Mouse (Mus musculus): Measurements from ENCODE around the gene Ppp1ca.
A peak's percentile ranks its signal among the peaks of the same experiment; 100 is the strongest.

Ppp1ca gene

DNA sequence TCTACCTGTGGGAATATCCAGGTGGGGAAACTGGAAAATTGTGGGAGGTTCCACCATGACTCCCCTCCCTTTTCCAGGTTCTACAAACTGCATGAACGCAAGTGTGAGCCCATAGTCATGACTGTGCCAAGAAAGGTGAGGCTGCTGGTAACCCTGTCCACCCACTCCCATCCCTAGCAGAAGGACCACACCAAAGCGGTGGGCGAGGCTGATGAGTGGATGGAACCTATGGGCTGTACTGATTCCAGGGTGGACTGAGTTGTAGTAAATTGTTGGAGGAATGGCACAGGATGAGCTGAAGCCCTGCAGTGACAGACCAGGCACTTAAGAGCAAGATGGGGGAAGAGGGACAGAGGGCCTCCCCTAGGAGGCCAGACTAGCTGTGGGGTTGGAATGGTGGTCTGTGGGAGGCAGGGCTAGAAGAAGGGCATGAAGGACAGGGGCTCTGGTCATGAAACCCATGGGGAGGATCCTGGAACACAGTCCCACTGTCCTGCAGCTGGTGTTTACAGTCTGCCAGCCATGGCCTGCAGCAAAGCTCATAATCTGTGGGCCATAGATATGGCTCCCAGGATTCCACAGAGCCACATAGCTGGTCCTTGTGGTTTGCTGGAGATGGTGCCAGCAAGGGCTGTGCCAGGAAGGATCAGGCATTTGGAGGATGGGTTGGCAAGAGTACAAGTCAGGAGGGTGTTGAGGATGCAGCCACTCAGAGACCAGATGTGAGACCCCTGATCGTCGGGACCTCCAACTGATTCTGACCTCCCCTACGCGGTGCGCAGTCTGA lies 39.2 kb upstream of the Ppp1ca start:
- no peak for TF ChIP-seq CTCF (conservative IDR thresholded peaks at IDR 0.05; ENCODE audit: low read length)
- TF ChIP-seq NANOG (IDR thresholded peaks at IDR 0.05; ENCODE audit: borderline replicate concordance, low read length) = no peak
- TF ChIP-seq POU5F1 (IDR thresholded peaks at IDR 0.05; ENCODE audit: borderline replicate concordance, low read length) = no peak
- Histone ChIP-seq H3K4me3 (replicated peaks; ENCODE audit: low read length) (0 out of 2 replicates have a peak overlapping the region, but pooled peaks have one; percentile 10), H3K27me3 (ENCODE audit: insufficient read depth, low read length) (no peaks in the 10 kb centered on the region), H3K9me3 (ENCODE audit: low read length) (no peaks in the 10 kb centered on the region), H3K36me3 (ENCODE audit: insufficient read depth, low read length) (peaks cover 69% of the 10 kb centered on the region), H3K4me1 (replicated peaks; ENCODE audit: low read depth, low read length) (peaks cover 94% of the 10 kb centered on the region)

DNA sequence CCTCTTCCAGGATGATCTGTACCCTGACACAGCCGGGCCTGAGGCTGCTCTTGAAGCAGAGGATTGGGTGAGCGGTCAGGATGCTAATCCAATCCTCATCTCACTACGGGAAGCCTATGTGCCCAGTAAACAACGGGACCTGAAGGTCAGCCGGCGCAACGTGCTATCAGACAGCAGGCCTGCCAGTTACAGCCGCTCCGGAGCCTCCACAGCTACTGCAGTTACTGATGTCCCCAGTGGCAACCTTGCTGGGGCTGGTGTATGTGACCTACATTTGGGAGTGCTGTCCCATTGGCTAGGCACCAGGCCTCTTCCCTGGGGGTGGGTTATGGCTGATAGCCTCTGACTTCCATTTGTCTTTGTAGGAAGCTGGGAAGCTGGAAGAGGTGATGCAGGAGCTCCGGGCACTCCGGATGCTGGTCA lies 38.6 kb upstream of the Ppp1ca start, which contains the start of gene Ptprcap:
Gene Ptprcap, plus strand, starts transcription at position 373 of the 423 bp plus-strand sequence.
- Histone ChIP-seq H3K9me3 (ENCODE audit: low read length) (no peaks in the 10 kb centered on the region), H3K4me1 (replicated peaks; ENCODE audit: low read depth, low read length) (peaks cover 88% of the 10 kb centered on the region), H3K27me3 (ENCODE audit: insufficient read depth, low read length) (no peaks in the 10 kb centered on the region), H3K4me3 (replicated peaks; ENCODE audit: low read length) (peak within 1 kb of the TSS; percentile 72), H3K36me3 (ENCODE audit: insufficient read depth, low read length) (peaks cover 75% of the 10 kb centered on the region)
- TF ChIP-seq CTCF (conservative IDR thresholded peaks at IDR 0.05; ENCODE audit: low read length) = no peak
- TF ChIP-seq NANOG (IDR thresholded peaks at IDR 0.05; ENCODE audit: borderline replicate concordance, low read length) = no peak
- TF ChIP-seq POU5F1 (IDR thresholded peaks at IDR 0.05; ENCODE audit: borderline replicate concordance, low read length) = no peak

DNA sequence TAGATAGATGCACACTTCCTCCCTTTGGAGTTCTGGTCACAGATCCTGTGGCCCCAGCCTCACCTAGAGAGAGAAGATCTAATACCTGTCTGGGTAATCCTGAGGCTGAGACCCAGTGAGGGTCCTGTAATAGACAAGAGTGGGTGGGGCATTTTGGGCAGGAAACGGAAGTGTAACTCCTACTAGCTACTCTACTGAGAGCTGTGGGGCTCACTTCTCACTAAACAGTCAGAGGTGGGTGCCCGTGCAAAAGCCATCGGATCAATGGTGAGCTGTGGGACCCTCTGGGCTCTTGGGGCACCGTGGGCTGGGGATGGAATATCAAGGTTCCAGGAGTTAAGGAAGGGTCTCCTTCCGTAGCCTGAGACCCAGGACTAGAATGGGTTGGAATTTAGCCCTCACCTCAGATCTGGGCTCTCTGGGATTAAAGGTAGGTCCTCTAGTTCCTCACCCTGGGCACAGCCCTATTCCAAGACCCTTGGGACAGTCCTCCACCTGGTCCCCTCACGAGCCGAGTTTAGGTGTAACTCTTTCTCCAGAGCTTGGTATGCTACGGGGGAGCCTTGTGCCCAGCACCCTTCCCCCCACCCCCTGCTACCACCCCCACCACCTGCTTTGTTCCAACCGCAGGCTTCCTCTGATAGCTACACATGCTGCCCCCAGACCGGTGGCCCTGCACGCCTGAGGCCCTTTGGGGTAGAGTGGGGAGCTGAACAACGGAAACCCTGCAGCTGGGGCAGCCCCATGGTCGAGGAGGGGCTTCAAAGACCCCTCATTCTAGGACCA lies 37.2 kb upstream of the Ppp1ca start:
- Histone ChIP-seq H3K9me3 (ENCODE audit: low read length) (no peaks in the 10 kb centered on the region), H3K27me3 (ENCODE audit: insufficient read depth, low read length) (no peaks in the 10 kb centered on the region), H3K36me3 (ENCODE audit: insufficient read depth, low read length) (peaks cover 85% of the 10 kb centered on the region), H3K4me3 (replicated peaks; ENCODE audit: low read length) (peak overlapping the region; percentile 72), H3K4me1 (replicated peaks; ENCODE audit: low read depth, low read length) (peaks cover 79% of the 10 kb centered on the region)
- TF ChIP-seq POU5F1 (IDR thresholded peaks at IDR 0.05; ENCODE audit: borderline replicate concordance, low read length) = no peak
- TF ChIP-seq NANOG (IDR thresholded peaks at IDR 0.05; ENCODE audit: borderline replicate concordance, low read length) = no peak

DNA sequence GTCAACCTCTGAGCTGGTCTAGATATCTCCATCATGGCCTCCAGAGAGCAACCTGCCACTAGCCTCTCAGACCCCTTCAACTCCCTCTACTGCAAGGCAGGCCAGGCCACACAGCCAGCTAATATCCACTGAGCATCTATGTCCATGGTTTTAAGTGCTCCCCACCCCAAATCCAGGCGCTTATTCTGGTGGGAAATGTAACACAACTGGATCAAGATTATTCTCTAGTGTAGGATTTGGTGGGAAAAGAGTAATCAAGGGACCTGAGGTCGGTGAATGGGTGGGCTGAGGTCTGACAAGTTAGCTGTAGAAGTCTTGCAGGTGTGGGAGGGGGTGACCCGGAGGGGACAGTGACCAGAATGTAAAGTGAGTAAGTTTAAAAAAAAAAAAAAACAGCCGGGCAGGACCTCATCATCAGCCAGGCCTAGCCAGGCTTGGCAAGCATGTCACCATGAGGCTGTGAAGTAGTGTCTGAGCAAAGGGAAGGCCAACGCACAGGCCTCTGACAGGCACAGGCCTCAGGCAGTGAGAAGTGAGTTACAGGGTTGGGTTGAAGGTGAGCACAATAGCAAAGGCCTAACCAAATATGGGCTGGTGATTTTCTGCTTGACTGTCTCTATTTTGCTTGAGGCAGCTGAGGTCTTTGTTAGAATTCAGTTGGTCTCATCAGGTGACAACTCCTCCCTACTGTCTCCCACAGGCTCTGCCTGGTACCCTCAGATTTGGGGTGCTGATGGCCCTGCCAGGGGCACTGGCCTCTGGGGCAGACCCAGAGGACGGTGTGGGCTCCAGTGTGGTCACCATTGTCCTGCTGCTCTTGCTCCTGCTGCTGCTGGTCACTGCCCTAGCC lies 36.4 kb upstream of the Ppp1ca start:
- Histone ChIP-seq H3K4me3 (replicated peaks; ENCODE audit: low read length) (peak overlapping the region; percentile 72), H3K27me3 (ENCODE audit: insufficient read depth, low read length) (no peaks in the 10 kb centered on the region), H3K36me3 (ENCODE audit: insufficient read depth, low read length) (peaks cover 82% of the 10 kb centered on the region), H3K9me3 (ENCODE audit: low read length) (no peaks in the 10 kb centered on the region), H3K4me1 (replicated peaks; ENCODE audit: low read depth, low read length) (peaks cover 71% of the 10 kb centered on the region)
- TF ChIP-seq NANOG (IDR thresholded peaks at IDR 0.05; ENCODE audit: borderline replicate concordance, low read length) = no peak
- no peak for TF ChIP-seq CTCF (conservative IDR thresholded peaks at IDR 0.05; ENCODE audit: low read length)
- TF ChIP-seq POU5F1 (IDR thresholded peaks at IDR 0.05; ENCODE audit: borderline replicate concordance, low read length) = no peak

GRCm38 (mm10) chr19:4156073-4156579 lies 35.7 kb upstream of the Ppp1ca start:
- peak overlapping the region; percentile 72 for H3K4me3 ChIP-seq (replicated peaks; ENCODE audit: low read length)
- peaks cover 68% of the 10 kb centered on the region for H3K4me1 ChIP-seq (replicated peaks; ENCODE audit: low read depth, low read length)
- no peaks in the 10 kb centered on the region for H3K27me3 ChIP-seq (ENCODE audit: insufficient read depth, low read length)
- no peak for TF ChIP-seq POU5F1 (IDR thresholded peaks at IDR 0.05; ENCODE audit: borderline replicate concordance, low read length)
- TF ChIP-seq NANOG (IDR thresholded peaks at IDR 0.05; ENCODE audit: borderline replicate concordance, low read length) = no peak
- TF ChIP-seq CTCF (conservative IDR thresholded peaks at IDR 0.05; ENCODE audit: low read length) = no peak
- peaks cover 82% of the 10 kb centered on the region for H3K36me3 ChIP-seq (ENCODE audit: insufficient read depth, low read length)
- H3K9me3 ChIP-seq (ENCODE audit: low read length) = no peaks in the 10 kb centered on the region

DNA sequence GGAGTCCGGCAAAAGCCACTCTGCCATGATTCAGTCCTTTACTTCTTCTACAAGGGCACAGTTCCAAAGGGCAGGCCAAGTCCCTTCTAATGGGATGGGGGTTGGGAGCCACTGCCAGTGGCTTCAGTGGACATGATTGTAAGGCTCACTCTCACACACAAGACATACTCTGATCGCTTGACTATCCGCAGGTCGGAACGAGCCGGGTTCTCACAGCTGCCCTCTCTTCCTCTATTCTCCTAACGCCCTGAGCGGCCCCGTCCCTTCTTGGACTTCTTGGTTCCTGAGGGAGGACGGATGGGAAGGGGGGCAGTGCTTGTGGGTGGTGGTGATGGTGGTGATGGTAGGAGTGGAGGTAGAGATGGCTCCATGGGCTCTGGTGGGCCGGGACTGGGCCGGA lies 35.1 kb upstream of the Ppp1ca start:
- no peaks in the 10 kb centered on the region for H3K9me3 ChIP-seq (ENCODE audit: low read length)
- TF ChIP-seq NANOG (IDR thresholded peaks at IDR 0.05; ENCODE audit: borderline replicate concordance, low read length) (no peak), CTCF (conservative IDR thresholded peaks at IDR 0.05; ENCODE audit: low read length) (no peak), POU5F1 (IDR thresholded peaks at IDR 0.05; ENCODE audit: borderline replicate concordance, low read length) (no peak)
- no peaks in the 10 kb centered on the region for H3K27me3 ChIP-seq (ENCODE audit: insufficient read depth, low read length)
- H3K4me1 ChIP-seq (replicated peaks; ENCODE audit: low read depth, low read length) = peaks cover 68% of the 10 kb centered on the region
- H3K4me3 ChIP-seq (replicated peaks; ENCODE audit: low read length) = no peak overlapping the region
- peaks cover 84% of the 10 kb centered on the region for H3K36me3 ChIP-seq (ENCODE audit: insufficient read depth, low read length)

DNA sequence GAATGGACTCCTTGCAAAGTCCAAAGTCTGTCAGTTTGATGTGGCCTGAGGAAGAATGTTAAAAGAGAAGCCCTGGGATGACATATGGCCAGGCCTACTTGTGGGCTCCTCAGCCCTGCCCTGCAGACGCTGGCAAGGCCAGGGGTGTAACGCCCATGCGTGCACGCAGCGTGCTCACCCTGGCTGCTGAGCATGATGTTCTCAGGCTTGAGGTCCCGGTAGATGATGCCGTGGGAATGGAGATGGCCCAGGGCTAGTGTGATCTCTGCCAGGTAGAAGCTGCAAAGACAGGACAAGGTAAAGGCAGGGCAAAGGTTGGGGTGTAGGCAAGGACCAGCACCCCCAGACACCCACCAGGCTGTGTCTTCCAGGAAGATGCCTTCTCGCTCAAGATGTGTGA lies 32.8 kb upstream of the Ppp1ca start:
- Histone ChIP-seq H3K36me3 (ENCODE audit: insufficient read depth, low read length) (peaks cover 64% of the 10 kb centered on the region), H3K4me1 (replicated peaks; ENCODE audit: low read depth, low read length) (peaks cover 63% of the 10 kb centered on the region), H3K27me3 (ENCODE audit: insufficient read depth, low read length) (no peaks in the 10 kb centered on the region), H3K9me3 (ENCODE audit: low read length) (no peaks in the 10 kb centered on the region), H3K4me3 (replicated peaks; ENCODE audit: low read length) (no peak overlapping the region)
- TF ChIP-seq NANOG (IDR thresholded peaks at IDR 0.05; ENCODE audit: borderline replicate concordance, low read length) (no peak), POU5F1 (IDR thresholded peaks at IDR 0.05; ENCODE audit: borderline replicate concordance, low read length) (no peak), CTCF (conservative IDR thresholded peaks at IDR 0.05; ENCODE audit: low read length) (no peak)
